Mouse (Mus musculus): Measurements from ENCODE around the gene Ilf3.
"Not testable (repeated sequence)": the region's sequence is repeated elsewhere in the genome, so short reads cannot be mapped to it uniquely, and the experiment has no call there.

Ilf3 gene

GRCm38 (mm10) chr9:21367357-21368111, at the start of gene Ilf3:
Gene Ilf3, plus strand, starts transcription at chr9:21367871.
- peak; percentile 100 for DNase-seq (ENCODE audit: low spot score in 2 of 2)

GRCm38 (mm10) chr9:21318792-21319191, 48.9 kb upstream of the Ilf3 start:
- DNase-seq (ENCODE audit: low spot score in 2 of 2) = no peak

DNA sequence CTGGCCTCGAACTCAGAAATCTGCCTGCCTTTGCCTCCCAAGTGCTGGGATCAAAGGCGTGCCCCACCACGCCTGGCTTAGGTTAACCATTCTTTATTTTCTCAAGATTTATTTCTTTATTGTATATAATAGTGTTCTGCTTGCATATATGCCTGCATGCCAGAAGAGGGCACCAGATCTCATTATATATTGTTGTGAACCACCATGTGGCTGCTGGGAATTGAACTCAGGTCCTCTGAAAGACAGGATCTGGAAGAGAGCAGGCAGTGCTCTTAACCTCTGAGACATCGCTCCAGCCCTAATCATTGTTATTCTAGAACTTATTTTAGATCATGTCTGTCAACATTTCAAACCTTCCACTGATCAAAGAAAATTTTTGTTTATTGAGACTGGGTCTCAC, 48.2 kb upstream of the Ilf3 start:
- DNase-seq (ENCODE audit: low spot score in 2 of 2) = no peak

DNA sequence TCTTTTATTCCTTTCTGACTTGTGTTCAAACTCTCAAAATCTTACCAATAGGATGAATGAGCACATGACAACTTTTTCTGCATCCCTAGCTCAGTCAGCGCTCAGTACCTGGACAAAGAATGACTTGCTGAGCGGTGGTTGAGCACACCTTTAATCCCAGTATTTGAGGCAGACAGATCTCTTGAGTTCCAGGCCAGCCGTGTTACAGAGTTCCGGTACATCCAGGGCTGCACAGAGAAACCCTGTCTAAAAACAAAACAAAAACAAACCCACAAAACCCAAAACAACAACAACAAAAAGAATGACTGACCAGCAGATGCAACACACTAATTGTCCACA, 47.4 kb upstream of the Ilf3 start:
- no peak for DNase-seq (ENCODE audit: low spot score in 2 of 2)

GRCm38 (mm10) chr9:21320619-21321512, 46.8 kb upstream of the Ilf3 start, which contains the start of gene Slc44a2:
Gene Slc44a2, plus strand, starts transcription at chr9:21320698.
- peak; percentile 80 to 84 for DNase-seq (ENCODE audit: low spot score in 2 of 2)

- no peak for DNase-seq (ENCODE audit: low spot score in 2 of 2)
Measured at GRCm38 (mm10) chr9:21321513-21321835, 46.2 kb upstream of the Ilf3 start.

- no peak for DNase-seq (ENCODE audit: low spot score in 2 of 2)
Measured at GRCm38 (mm10) chr9:21322211-21322916, 45.3 kb upstream of the Ilf3 start.

GRCm38 (mm10) chr9:21322917-21323297, 44.8 kb upstream of the Ilf3 start:
- not testable (repeated sequence) for DNase-seq (ENCODE audit: low spot score in 2 of 2)

GRCm38 (mm10) chr9:21324269-21324668, 43.4 kb upstream of the Ilf3 start:
- DNase-seq (ENCODE audit: low spot score in 2 of 2) = no peak

DNA sequence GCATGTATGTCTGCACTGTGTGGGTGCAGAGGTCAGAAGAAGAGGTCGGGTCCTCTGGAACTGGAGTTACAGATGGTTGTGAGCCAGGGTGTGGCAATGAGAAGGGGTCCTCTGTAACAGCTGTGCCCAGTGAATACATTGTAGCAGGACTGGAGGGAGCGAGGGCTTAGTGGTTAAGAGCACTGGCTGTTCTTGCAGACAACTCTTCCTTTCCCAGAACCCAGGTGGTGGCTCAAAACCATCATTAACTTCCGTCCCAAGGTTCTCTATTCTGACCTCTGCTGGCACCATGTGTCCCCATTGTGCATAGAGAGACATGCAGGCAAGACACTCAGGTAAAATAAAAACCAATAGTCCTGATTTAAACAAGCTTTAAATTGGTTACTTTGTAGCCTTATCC, 40.1 kb upstream of the Ilf3 start:
- DNase-seq (ENCODE audit: low spot score in 2 of 2) = no peak

DNA sequence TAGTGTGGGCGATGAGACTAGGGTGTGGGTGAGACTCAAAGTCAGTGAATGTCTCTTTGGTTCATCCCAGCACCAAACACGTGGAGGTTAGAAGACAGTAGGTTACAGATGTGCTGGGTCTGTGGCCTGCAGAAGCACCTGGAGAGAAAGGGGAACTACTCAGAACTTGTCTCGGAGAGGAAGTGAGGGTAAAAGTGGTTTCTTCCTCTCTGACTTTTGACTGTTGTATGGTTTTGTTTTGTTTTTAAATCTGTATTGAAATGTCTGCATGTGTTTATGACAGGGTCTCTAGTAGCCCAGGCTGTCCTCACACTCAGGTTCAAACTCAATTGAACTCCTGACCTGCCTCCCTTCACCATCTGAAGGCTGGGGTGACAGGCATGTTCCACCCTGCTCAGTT, 39.6 kb upstream of the Ilf3 start:
- no peak for DNase-seq (ENCODE audit: low spot score in 2 of 2)

DNA sequence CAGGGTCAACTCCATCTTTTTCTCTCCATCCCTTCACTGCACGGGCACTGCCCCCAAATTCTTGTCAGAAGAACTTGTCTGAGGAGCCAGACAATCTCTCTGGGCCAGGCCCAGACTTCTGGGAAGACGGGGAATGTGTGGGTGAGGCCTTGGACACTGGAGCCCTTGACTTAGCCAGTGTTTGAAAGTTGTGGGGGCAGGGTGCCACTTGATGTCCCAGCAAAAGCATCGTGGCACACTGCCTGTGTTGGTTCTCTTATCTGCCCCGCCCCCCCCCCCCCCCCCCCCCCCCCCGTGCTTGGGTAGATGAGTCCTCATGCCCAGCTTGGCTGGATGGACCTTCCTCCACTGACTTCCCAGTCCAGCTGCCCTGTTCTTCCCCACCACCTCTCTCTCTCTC, 38.6 kb upstream of the Ilf3 start:
- peak in 1 of 2 experiments; percentile 53 for DNase-seq (ENCODE audit: low spot score in 2 of 2)

DNA sequence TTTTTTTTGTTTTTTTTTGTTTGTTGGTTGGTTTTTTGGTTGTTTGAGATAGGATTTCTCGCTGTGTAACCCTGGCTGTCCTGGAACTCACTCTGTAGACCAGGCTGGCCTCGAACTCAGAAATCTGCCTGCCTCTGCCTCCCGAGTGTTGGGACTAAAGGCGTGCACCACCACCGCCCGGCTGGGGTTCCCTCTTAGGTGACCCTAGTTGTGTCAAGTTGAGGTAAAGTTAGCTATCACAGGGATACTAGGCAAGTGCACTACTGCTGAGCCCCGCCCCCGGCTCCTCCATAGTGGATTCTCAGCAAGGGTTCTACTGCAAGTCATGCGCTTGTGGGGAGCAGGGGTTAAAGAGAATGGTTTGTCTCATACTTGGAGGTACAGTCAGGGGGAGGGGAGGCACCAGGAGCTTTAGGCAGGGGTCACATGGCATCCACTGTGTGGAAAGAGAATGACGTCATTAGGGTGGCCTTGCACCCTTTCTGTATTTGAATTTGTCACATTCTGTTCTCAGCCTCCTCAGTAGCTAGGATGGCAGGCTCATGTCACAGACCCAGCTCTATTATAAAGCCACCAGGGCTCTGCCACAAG, 37.9 kb upstream of the Ilf3 start:
- DNase-seq (ENCODE audit: low spot score in 2 of 2) = no peak

GRCm38 (mm10) chr9:21331365-21332140, 36.1 kb upstream of the Ilf3 start:
- DNase-seq (ENCODE audit: low spot score in 2 of 2) = no peak

DNA sequence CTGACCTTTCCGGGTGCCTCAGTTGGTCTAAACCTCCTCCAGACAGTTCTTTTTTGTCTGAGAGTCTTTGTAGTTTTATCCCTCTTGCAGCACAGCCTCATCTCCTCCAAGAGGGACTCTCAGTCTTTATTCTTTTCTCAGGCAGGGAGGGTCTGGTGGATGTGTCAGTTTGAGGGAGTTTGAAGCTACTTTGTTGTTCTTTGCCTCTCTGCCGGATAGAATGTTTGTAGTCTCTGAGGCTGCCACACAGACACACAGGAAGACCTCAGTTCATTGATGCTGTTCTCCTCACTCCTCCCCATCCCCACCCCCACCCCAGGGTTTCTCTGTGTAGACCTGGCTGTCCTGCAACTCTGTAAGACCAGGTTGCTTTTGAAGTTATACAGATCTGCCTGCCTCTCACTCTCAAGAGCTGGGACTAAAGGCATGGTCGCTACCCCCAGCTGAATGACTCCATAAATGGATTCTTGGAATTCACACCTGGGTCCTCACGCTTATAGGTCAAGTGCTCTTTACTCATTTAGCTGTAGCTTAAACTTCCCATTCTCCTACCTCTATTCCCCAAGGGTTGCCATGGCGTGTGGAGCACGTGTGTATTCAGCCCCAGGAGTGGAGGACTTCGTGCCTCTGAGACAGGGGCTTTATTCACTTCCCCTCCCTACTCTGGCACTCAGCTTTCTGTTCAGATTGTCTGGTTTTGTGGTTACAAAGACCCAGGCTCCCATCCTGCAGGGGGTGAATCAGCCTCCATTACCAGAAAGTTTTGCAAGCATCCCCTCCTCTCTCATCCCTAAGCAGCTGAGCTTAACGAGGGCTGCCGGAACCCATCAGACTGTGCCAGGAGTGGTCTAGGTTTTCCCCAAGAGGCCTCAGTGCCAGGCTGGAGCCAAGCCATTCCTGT, 35.3 kb upstream of the Ilf3 start:
- DNase-seq (ENCODE audit: low spot score in 2 of 2) = no peak

DNA sequence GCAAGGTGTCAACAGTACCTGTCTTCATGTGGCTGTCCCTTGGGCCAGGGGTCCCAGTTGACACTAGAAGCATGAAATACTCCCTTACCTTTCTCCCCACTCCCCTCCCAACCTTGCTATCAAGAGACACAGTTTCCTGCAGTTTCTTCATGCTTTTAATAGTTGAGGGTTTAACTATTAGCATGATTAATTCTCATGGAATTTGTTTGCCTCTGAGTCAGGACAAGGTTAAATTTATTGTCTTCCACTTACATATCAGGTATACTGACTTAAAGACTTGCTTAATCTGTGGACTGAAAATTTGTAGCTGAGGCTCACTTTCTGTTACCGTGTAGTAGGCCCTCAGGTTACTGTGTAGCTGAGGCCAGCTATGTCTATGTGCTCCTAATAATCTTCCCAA, 34.1 kb upstream of the Ilf3 start:
- DNase-seq (ENCODE audit: low spot score in 2 of 2) = no peak

DNA sequence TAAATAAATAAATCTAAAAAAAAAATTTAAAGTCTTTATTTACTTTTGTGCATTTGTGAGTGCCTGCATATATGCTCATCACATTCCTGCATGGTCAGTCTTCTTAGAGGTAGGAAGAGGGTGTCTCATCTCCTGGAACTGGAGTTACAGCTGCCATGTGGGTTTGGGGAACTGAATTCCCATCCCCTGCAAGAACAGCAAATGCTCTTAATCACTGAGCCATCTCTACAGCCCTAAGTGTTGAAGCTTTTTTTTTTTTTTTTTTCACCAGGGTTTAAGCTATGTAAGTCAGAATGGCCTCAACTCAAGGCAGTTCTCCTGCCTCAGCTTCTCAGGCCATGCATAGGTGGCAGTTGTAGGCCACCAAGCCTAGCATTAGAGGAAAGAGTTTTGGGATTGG, 32.9 kb upstream of the Ilf3 start:
- no peak for DNase-seq (ENCODE audit: low spot score in 2 of 2)

DNA sequence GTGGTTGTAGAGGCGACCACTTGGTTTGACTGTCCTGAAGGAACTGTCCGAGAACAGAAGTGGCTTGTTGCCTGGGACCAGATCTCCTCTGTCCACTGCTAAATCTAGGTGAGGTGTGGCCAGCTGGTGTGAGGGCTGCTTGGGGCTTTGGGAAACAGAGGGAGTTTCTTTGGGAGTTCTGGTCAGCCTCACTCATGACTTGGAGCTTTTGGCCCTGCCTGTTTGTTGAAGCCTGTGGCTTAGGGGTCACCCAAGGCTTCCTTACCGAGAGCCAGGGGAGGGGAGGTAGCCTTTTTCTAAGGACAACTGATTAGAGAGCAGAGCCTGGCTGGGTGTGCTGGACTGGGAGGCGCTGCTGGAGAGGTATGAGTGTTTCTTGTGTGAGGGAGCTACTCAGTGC, 32.3 kb upstream of the Ilf3 start:
- no peak for DNase-seq (ENCODE audit: low spot score in 2 of 2)

DNA sequence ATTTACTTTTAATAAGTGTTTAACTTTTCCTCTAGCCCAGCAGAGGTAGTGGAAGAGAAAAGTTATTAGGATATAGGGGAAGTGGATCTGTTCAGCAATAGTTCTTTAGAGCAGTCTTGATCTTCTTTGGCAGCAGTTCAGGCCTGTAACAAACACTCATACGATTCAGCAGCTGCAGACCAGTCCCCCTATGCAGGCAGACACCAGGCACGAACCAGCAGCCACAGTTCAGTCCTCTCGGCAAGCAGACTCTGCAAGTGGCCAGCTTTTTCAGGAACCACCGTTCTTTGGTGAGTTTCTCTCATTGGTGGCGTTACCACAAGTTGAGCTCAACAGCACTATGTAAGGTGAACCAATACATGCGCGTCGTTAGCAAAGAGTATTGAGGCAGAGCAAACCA, 31.2 kb upstream of the Ilf3 start:
- DNase-seq (ENCODE audit: low spot score in 2 of 2) = no peak

DNA sequence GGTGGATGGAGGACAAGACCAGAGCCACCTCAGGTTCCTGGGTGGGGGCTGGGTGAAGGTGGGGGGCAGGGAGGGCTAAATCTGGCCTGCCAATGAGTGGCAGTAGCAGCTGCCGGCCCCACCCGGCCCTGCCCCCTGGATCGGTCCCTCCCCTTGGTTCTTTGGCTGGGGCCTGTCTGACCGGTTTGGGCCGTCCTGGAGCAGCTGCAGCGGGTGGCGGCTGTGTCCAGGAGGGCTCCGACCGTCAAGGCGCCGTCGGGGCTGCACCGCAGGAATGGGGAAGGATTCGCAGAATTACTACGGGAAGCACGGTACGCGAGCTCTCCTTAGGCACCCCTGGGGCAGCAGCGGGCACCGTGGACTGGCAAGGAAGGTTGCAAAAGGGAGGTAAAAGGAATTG, 30.0 kb upstream of the Ilf3 start:
- DNase-seq (ENCODE audit: low spot score in 2 of 2) = peak; percentile 68 to 72
